Mouse (Mus musculus): ENCODE measurements around the gene Palm3. TPM values are rescaled to one million over a fixed set of nuclear protein-coding genes. Genes with fewer than 3 reads are reported as not detected.
"Not testable (repeated sequence)": the region's sequence is repeated elsewhere in the genome, so short reads cannot be mapped to it uniquely, and the experiment has no call there.

The Palm3 gene
- polyA plus RNA-seq, 1 experiment, result 2.7 TPM

- no peak overlapping the region for H3K4me3 ChIP-seq (replicated peaks; ENCODE audit: control insufficient read depth, low read depth, low read length)
- TF ChIP-seq CTCF (IDR thresholded peaks at IDR 0.05; ENCODE audit: control insufficient read depth, insufficient read depth, low read length) (no peak), POLR2A (IDR thresholded peaks at IDR 0.05; ENCODE audit: borderline replicate concordance, control insufficient read depth, low read depth, low read length) (no peak)
- no peaks in the 10 kb centered on the region; the same call in none of the 2 replicates for H3K4me1 ChIP-seq (ENCODE audit: control insufficient read depth, insufficient read depth, low read length)
- H3K27ac ChIP-seq (ENCODE audit: control insufficient read depth, insufficient read depth, low read depth, low read length, poor library complexity), result no peak overlapping the region; the same call in 1 of the 2 replicates
- WGBS, result 38% methylated on average over 6 of the region's 6 CpGs
Observed at GRCm38 (mm10) chr8:83977646-83978045, 43.6 kb upstream of the Palm3 start.

GRCm38 (mm10) chr8:83978200-83978599 is 43.1 kb upstream of the Palm3 start:
- H3K27ac ChIP-seq (ENCODE audit: control insufficient read depth, insufficient read depth, low read depth, low read length, poor library complexity), result no peak overlapping the region
- whole genome bisulfite sequencing, result 84% methylated on average over 9 of the region's 9 CpGs

GRCm38 (mm10) chr8:83980250-83980649 is 41.0 kb upstream of the Palm3 start:
- TF ChIP-seq POLR2A (IDR thresholded peaks at IDR 0.05; ENCODE audit: borderline replicate concordance, control insufficient read depth, low read depth, low read length) (no peak), CTCF (IDR thresholded peaks at IDR 0.05; ENCODE audit: control insufficient read depth, insufficient read depth, low read length) (no peak)
- Histone ChIP-seq H3K4me1 (ENCODE audit: control insufficient read depth, insufficient read depth, low read length) (no peaks in the 10 kb centered on the region; the same call in none of the 2 replicates), H3K27ac (ENCODE audit: control insufficient read depth, insufficient read depth, low read depth, low read length, poor library complexity) (no peak overlapping the region), H3K4me3 (replicated peaks; ENCODE audit: control insufficient read depth, low read depth, low read length) (no peak overlapping the region)
- 95% methylated on average over 1 of the region's 1 CpGs for WGBS

More at GRCm38 (mm10) chr8:83978200-83978599, 43.1 kb upstream of the Palm3 start:
- Histone ChIP-seq H3K4me1 (ENCODE audit: control insufficient read depth, insufficient read depth, low read length) (no peaks in the 10 kb centered on the region; the same call in none of the 2 replicates), H3K4me3 (replicated peaks; ENCODE audit: control insufficient read depth, low read depth, low read length) (no peak overlapping the region)
- no peak for TF ChIP-seq POLR2A (IDR thresholded peaks at IDR 0.05; ENCODE audit: borderline replicate concordance, control insufficient read depth, low read depth, low read length)
- no peak for TF ChIP-seq CTCF (IDR thresholded peaks at IDR 0.05; ENCODE audit: control insufficient read depth, insufficient read depth, low read length)

- 83% methylated on average over 8 of the region's 8 CpGs for WGBS
- no peak overlapping the region for H3K4me3 ChIP-seq (replicated peaks; ENCODE audit: control insufficient read depth, low read depth, low read length)
- no peak overlapping the region for H3K27ac ChIP-seq (ENCODE audit: control insufficient read depth, insufficient read depth, low read depth, low read length, poor library complexity)
- no peaks in the 10 kb centered on the region; the same call in none of the 2 replicates for H3K4me1 ChIP-seq (ENCODE audit: control insufficient read depth, insufficient read depth, low read length)
- TF ChIP-seq CTCF (IDR thresholded peaks at IDR 0.05; ENCODE audit: control insufficient read depth, insufficient read depth, low read length) (no peak), POLR2A (IDR thresholded peaks at IDR 0.05; ENCODE audit: borderline replicate concordance, control insufficient read depth, low read depth, low read length) (no peak)
Observed at GRCm38 (mm10) chr8:83980845-83981244, 40.4 kb upstream of the Palm3 start.

GRCm38 (mm10) chr8:83981533-83981932 is 39.7 kb upstream of the Palm3 start:
- 91% methylated on average over 7 of the region's 7 CpGs for WGBS
- Histone ChIP-seq H3K4me3 (replicated peaks; ENCODE audit: control insufficient read depth, low read depth, low read length) (no peak overlapping the region), H3K27ac (ENCODE audit: control insufficient read depth, insufficient read depth, low read depth, low read length, poor library complexity) (no peak overlapping the region), H3K4me1 (ENCODE audit: control insufficient read depth, insufficient read depth, low read length) (no peaks in the 10 kb centered on the region; the same call in none of the 2 replicates)
- TF ChIP-seq POLR2A (IDR thresholded peaks at IDR 0.05; ENCODE audit: borderline replicate concordance, control insufficient read depth, low read depth, low read length) (no peak), CTCF (IDR thresholded peaks at IDR 0.05; ENCODE audit: control insufficient read depth, insufficient read depth, low read length) (no peak)

- Histone ChIP-seq H3K4me1 (ENCODE audit: control insufficient read depth, insufficient read depth, low read length) (no peaks in the 10 kb centered on the region; the same call in 1 of the 2 replicates), H3K4me3 (replicated peaks; ENCODE audit: control insufficient read depth, low read depth, low read length) (no peak overlapping the region), H3K27ac (ENCODE audit: control insufficient read depth, insufficient read depth, low read depth, low read length, poor library complexity) (no peak overlapping the region)
- no peak for TF ChIP-seq POLR2A (IDR thresholded peaks at IDR 0.05; ENCODE audit: borderline replicate concordance, control insufficient read depth, low read depth, low read length)
- TF ChIP-seq CTCF (IDR thresholded peaks at IDR 0.05; ENCODE audit: control insufficient read depth, insufficient read depth, low read length), result no peak
- WGBS, result 67% methylated on average over 4 of the region's 4 CpGs
Observed at GRCm38 (mm10) chr8:83982449-83982848, 38.8 kb upstream of the Palm3 start.

GRCm38 (mm10) chr8:83983222-83983621 is 38.0 kb upstream of the Palm3 start:
- H3K4me1 ChIP-seq (ENCODE audit: control insufficient read depth, insufficient read depth, low read length); H3K27ac ChIP-seq (ENCODE audit: control insufficient read depth, insufficient read depth, low read depth, low read length, poor library complexity); H3K4me3 ChIP-seq (replicated peaks; ENCODE audit: control insufficient read depth, low read depth, low read length): not testable (repeated sequence)
- WGBS, result 91% methylated on average over 2 of the region's 2 CpGs

GRCm38 (mm10) chr8:83989243-83989642 is 32.0 kb upstream of the Palm3 start:
- H3K4me3 ChIP-seq (replicated peaks; ENCODE audit: control insufficient read depth, low read depth, low read length), result no peak overlapping the region
- WGBS, result 25% methylated on average over 7 of the region's 7 CpGs
- H3K4me1 ChIP-seq (ENCODE audit: control insufficient read depth, insufficient read depth, low read length), result no peaks in the 10 kb centered on the region
- H3K27ac ChIP-seq (ENCODE audit: control insufficient read depth, insufficient read depth, low read depth, low read length, poor library complexity), result no peak overlapping the region
- TF ChIP-seq CTCF (IDR thresholded peaks at IDR 0.05; ENCODE audit: control insufficient read depth, insufficient read depth, low read length), result no peak
- no peak for TF ChIP-seq POLR2A (IDR thresholded peaks at IDR 0.05; ENCODE audit: borderline replicate concordance, control insufficient read depth, low read depth, low read length)

- H3K4me3 ChIP-seq (replicated peaks; ENCODE audit: control insufficient read depth, low read depth, low read length), result no peak overlapping the region
- no peak overlapping the region for H3K27ac ChIP-seq (ENCODE audit: control insufficient read depth, insufficient read depth, low read depth, low read length, poor library complexity)
- no peaks in the 10 kb centered on the region for H3K4me1 ChIP-seq (ENCODE audit: control insufficient read depth, insufficient read depth, low read length)
- TF ChIP-seq POLR2A (IDR thresholded peaks at IDR 0.05; ENCODE audit: borderline replicate concordance, control insufficient read depth, low read depth, low read length), result no peak
- TF ChIP-seq CTCF (IDR thresholded peaks at IDR 0.05; ENCODE audit: control insufficient read depth, insufficient read depth, low read length), result no peak
- WGBS, result 89% methylated on average over 14 of the region's 14 CpGs
Observed at GRCm38 (mm10) chr8:83990170-83990569, 31.1 kb upstream of the Palm3 start.

All from bone marrow, adult 2 months (tissue).